Mouse (Mus musculus) ES-Bruce4 (cell line): ENCODE results near the gene Mrps2.

Source experiments
- CTCF ChIP-seq: IDR thresholded peaks from one replicate; pipeline ENCODE4 v1.8.1; 2011; ENCODE audit warnings: low read depth, low read length
- EP300 ChIP-seq: IDR thresholded peaks from 2 replicates; pipeline ENCODE4 v1.6.1; 2011; ENCODE audit warnings: low read depth, low read length; ENCODE audit not compliant: insufficient read depth
- POLR2A ChIP-seq: IDR thresholded peaks from one replicate; pipeline ENCODE4 v1.8.1; 2011; ENCODE audit warnings: low read length; ENCODE audit not compliant: insufficient read depth

- no peak for TF ChIP-seq POLR2A
- no peak for TF ChIP-seq EP300
- no peak for TF ChIP-seq CTCF
Measured at GRCm38 (mm10) chr2:28446515-28447314, 21.2 kb upstream of the Mrps2 start, which contains the start of gene Ppp1r26.
